Mouse (Mus musculus): Measurements from ENCODE around the gene Tbc1d14. TPM values are rescaled to one million over a fixed set of nuclear protein-coding genes. Genes with fewer than 3 reads are reported as not detected.

Tbc1d14 gene
- total RNA-seq, 1 experiment from 2014 or later: 42.4 TPM

- DNase-seq: no peak
Measured at GRCm38 (mm10) chr5:36505643-36506042, 87.4 kb downstream of the Tbc1d14 start.

- no peak for DNase-seq
Measured at GRCm38 (mm10) chr5:36505235-36505634, 87.8 kb downstream of the Tbc1d14 start.

- no peak for DNase-seq
Measured at GRCm38 (mm10) chr5:36494709-36495108, 98.4 kb downstream of the Tbc1d14 start.

- no peak for DNase-seq
Measured at GRCm38 (mm10) chr5:36493919-36494318, 99.2 kb downstream of the Tbc1d14 start.

- DNase-seq: peak; percentile 56
Measured at GRCm38 (mm10) chr5:36489225-36489624, 103.9 kb downstream of the Tbc1d14 start.

GRCm38 (mm10) chr5:36485306-36485705, 107.8 kb downstream of the Tbc1d14 start:
- DNase-seq: no peak

GRCm38 (mm10) chr5:36484171-36484990, 108.7 kb downstream of the Tbc1d14 start, which contains the start of the genes Tada2b and Ccdc96:
TSS of gene Tada2b (minus strand) at chr5:36484285.
TSS of gene Ccdc96 (plus strand) at chr5:36484588.
- peak; percentile 98 for DNase-seq

- peak; percentile 38 for DNase-seq
Measured at GRCm38 (mm10) chr5:36483203-36484101, 109.6 kb downstream of the Tbc1d14 start.

- DNase-seq: no peak
Measured at GRCm38 (mm10) chr5:36481114-36481513, 112.0 kb downstream of the Tbc1d14 start.

GRCm38 (mm10) chr5:36480398-36480797, 112.7 kb downstream of the Tbc1d14 start:
- no peak for DNase-seq

GRCm38 (mm10) chr5:36479735-36480134, 113.3 kb downstream of the Tbc1d14 start:
- DNase-seq: no peak

- no peak for DNase-seq
Measured at GRCm38 (mm10) chr5:36478540-36479420, 114.3 kb downstream of the Tbc1d14 start.

- DNase-seq: no peak
Measured at GRCm38 (mm10) chr5:36477486-36477885, 115.6 kb downstream of the Tbc1d14 start.

GRCm38 (mm10) chr5:36474283-36474682, 118.8 kb downstream of the Tbc1d14 start:
- DNase-seq: peak; percentile 67

GRCm38 (mm10) chr5:36472876-36473655, 120.0 kb downstream of the Tbc1d14 start:
- DNase-seq: no peak

- no peak for DNase-seq
Measured at GRCm38 (mm10) chr5:36471206-36471605, 121.9 kb downstream of the Tbc1d14 start.

GRCm38 (mm10) chr5:36465889-36466288, 127.2 kb downstream of the Tbc1d14 start:
- DNase-seq: no peak

GRCm38 (mm10) chr5:36464709-36465661, 128.1 kb downstream of the Tbc1d14 start, which contains the start of gene Grpel1:
TSS of gene Grpel1 (plus strand) at chr5:36464998.
- peak; percentile 97 for DNase-seq

- DNase-seq: no peak
Measured at GRCm38 (mm10) chr5:36463391-36463790, 129.7 kb downstream of the Tbc1d14 start.

- DNase-seq: peak; percentile 82
Measured at GRCm38 (mm10) chr5:36462810-36463209, 130.3 kb downstream of the Tbc1d14 start.
